Mouse (Mus musculus) ZHBTc4 (cell line): ENCODE results near the gene Atp2a2.
A peak's percentile ranks its signal among the peaks of the same experiment; 100 is the strongest.

Source experiments
- DNase-seq: peaks from one replicate; pipeline ENCODE4 v3.0.0-alpha.2; 2011; ENCODE audit warnings: low read depth, low spot score

Atp2a2 gene

DNA sequence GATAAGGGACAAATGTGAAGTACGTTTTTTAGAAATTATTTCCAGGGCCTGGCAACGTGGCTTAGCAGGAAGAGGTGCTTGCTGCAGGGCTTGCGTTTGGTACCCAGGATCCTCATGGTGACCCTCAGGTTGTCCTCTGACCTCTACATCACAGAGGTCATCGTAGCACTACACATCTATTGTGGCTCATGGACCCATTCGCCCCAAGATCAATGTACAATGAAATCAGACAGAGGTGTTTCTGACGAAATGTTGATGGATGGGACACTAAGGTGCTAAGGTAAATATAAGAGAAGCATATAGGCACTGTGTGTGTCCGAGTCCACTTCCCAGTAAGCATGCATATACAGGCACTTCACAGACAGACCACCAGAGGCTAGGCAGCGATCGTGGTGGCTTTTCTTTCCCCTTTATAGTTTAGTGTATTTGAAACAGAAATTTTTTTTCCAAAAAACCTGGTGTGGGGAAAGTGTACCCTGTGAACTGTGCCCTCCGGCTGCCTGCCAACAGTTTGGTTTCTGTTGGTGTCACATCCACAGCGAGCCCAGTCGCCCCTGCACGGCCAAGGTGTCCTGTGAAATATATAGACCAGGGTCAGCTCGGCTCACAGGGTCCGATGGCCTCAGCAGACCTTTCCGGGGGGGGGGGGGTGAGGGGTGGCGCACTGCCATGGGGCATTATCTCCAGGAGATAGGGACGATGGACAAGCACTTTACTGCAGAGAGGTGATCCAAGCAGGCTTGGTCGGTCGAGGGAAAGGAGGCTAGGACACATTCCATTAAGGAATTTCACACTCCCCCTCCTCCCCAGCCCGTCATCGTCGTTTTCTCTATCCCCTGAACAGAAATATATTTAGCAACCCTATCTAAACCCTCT is 18.5 kb upstream of the Atp2a2 start:
- no peak for DNase-seq

GRCm38 (mm10) chr5:122519043-122519660 is 17.1 kb upstream of the Atp2a2 start:
- DNase-seq, result no peak

DNA sequence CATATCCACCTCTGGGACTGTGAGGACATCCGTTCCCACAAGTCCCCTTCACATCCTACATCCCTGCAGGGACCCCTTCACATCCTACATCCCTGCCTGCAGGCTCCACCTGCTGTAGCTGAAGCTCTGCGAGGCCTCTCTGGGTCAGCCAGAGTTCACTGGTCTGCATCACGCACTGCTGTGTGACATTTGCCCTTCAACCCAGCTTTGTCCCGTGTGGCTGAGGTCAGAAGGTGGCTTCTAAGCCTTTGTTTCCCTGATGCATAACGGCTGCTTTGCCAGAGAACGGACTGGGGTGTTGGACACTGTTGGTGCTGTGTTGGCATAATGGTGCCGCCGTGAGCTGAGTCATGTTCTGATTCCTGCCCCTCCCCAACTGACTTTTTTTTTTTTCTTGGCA is 16.2 kb upstream of the Atp2a2 start:
- DNase-seq, result peak; percentile 41

DNA sequence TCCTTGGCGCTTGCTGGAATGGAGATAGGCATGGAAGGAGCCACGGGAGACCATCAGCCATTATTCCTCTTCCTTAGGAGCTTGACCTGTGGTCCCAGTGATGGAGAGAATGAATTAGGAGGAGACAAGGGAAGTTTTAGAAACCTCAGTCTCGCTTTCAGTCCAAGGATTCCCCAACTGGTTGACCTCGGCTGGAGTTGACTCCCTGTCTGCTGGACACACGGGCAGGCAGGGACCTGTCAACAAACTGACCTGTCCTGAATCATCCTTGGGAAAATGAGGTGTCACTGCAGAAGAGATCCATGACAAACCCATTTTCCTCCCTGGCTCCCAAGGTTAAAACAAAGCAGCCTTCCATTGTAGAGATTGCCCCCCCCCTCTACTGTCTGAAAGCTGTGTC is 14.9 kb upstream of the Atp2a2 start:
- DNase-seq, result no peak

DNA sequence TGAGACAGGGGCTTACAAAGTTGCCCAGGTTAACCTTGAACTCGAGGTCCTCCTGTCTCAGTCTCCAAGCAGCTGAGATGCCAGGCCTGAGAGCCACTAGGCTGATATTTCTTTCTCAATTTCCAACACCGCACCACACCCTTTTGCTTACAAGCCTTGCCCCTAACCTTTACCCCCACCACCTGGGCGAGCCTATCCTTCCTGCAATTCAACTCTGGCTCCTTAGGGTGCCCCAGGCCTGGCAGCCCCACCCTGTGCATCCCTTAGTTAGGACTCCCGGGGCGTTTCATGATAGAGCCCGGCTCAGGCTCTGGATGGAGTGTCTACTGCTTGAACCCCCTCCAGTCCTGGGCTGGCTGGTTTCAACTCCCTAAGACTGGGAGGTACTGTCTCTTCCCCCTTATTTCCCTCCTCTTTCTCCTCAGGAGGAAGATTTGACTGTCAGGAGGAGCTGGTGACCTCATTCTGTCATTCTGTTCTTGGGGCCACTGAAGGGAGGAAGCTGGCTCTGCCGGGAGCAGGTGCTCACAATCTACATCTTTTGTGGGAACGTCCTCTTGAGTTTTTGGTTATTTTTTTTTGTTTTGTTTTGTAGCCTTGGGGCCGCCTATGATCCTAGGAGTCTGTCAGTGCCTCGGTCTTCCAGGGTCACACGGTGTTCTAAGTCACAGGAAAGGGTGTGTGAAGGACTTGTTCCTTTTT is 14.2 kb upstream of the Atp2a2 start:
- no peak for DNase-seq

GRCm38 (mm10) chr5:122514127-122514521 is 12.1 kb upstream of the Atp2a2 start:
- DNase-seq, result no peak

DNA sequence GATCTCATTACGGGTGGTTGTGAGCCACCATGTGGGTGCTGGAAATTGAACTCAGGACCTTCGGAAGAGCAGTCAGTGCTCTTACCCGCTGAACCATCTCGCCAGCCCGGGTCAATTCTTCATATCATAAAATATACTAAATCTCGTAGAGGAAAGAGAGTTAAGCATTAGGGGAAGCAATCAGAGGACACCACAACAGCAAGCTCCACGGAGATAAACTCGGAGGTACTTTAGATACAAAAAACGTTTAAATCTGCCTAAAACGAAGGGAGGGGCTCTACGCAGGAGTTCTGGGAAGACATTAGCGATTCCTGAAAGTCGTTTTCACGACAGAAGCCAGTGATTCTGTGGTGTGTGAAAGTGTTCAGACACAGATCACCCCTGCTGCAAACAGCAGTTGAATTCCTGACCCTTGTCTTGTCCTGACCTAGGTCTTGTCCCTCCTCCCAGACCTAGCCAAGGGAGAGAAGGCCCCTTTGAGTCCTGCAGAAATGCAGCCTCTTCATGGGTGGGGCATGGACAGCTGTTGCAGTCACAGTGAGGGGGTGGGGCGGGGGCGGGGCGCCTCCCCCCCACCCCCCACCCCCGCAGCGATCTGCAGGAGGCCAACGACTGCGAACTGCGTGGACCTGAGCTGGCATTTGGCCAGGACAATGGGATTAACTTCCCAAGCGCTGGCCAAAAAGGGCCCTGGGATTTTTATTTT is 11.5 kb upstream of the Atp2a2 start:
- DNase-seq, result peak; percentile 60

GRCm38 (mm10) chr5:122512011-122512410 is 10.0 kb upstream of the Atp2a2 start:
- DNase-seq, result no peak

DNA sequence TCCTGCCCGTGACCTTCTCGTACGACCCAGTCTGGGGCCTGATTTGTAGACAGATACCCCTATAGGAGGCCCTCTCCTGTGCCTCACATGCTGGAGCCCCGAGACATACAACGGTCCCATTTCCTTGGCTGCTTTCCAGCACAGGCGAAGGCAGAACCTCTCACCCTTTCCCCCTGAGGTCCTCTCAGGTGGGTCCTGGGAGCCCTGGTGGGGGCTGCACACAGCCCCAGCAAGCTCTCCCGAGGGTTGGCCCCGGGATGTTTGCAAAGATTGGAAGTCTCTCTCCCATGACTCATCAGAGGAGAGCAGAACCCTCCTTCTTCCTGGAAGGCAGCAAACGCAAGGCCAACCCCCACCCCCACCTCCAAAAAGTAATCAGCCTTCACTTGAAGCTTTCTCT is 9.4 kb upstream of the Atp2a2 start:
- no peak for DNase-seq

GRCm38 (mm10) chr5:122510651-122511157 is 8.7 kb upstream of the Atp2a2 start:
- DNase-seq, result no peak

DNA sequence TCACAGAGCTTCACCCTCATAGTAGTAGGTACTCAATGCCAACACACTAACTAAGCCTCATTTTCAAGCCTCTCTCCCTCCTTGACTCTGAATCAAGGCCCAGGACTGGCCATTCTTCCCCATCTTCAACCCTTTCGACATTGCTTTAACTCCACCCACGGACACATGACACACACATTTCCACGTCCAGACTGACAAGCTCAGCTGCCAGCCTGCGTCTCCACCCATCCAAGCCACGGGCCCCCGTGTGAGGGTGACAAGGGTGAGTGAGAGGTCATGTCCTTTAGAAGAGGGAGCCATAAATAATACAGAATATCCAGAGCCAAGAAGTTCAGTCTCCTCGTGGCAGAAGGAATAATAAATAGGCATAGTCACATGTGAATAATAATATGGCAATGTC is 7.6 kb upstream of the Atp2a2 start:
- DNase-seq, result no peak

DNA sequence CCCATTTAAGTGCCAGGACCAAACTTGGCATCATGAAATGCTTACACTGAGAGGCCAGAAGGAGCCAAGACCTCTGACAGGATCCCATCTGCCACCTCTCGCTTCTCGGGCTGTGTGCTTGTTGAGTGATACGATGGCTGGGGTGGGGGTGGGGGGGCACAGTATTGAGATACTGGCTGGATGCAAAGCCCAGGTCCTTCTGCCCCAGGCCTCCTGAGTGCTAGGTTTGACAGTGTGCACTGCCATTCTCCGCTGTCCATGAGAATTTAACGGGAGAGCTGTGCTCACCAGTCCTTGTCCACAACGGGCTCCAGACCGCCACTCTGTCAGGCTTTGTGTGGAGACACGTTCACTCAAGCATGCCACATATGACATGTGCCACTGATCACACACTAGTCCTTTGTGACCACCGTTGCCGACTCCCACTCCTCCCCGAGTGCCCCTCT is 6.9 kb upstream of the Atp2a2 start:
- no peak for DNase-seq

DNA sequence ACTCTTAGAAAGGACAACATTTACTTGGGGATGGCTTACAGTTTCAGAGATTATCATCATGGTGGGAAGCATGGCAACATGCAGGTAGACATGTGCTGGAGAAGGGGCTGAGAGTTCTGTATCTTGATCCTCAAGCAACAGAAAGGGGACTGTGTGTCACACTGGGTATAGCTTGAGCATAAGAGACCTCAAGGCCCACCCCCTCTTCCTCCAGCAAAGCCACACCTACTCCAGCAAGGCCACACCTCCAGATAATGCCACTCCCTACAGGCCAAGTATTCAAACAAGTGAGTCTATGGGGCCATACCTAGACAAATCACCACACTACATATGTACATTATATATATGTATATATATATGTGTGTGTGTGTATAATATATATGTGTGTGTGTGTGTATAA is 5.4 kb upstream of the Atp2a2 start:
- peak; percentile 48 for DNase-seq

DNA sequence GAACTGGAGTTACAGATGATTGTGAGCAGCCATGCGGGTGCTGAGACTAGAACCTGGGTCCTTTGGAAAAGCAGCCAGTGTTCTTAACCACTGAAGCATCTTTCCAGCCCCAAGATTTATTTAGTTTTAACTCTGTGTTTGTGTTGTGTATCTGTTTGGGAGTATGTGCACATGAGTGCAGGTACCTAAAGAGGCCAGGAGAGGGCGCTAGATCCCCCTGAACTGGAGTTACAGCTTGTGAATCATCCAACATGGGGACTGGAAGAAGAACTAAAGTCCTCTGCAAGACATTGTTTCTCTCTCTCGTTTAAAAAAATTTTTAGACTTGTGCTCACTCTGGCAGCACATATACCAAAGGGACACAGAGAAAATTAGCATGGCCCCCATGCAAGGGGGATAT is 4.4 kb upstream of the Atp2a2 start:
- peak; percentile 60 for DNase-seq

DNA sequence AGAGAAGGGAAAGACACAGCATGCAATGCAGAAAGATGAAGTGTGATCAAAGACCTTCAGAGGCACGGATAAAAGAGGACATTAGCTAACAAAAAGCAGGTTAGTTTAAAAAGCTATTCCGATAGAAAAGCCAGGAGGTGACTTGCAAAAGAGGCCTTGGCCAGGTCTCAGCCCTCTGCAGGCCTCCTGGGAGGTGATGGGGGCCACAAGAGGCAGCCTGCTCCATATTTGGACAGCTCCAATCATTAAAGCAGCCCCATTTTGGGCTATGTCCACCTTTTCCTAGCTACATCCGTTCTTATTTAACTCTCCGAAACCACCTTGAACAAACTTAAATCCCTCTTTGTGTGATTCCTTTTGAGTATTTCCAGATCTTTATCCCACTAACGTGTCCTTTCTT is 3.5 kb upstream of the Atp2a2 start:
- DNase-seq, result no peak

DNA sequence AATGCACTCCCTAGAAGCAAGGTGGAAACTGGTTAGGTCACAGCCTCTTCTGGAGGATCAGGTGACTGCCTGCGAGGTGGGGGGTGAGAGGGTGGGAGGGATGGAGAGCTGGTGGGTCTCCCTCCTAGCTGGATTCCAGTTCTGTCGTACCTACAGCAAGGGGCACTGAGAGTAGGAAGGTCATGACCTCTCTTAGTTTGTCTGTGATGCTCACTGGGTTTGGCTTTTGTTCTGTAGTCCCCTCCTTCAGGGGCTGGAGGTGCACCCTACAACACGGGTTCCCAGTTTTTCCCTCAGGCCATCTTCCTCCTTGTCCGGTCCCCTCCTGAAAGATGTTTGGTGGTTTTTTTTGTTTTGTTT is 1.7 kb upstream of the Atp2a2 start:
- DNase-seq, result peak; percentile 87

GRCm38 (mm10) chr5:122503015-122503759 is 1.2 kb upstream of the Atp2a2 start:
- DNase-seq, result peak; percentile 70

- DNase-seq, result peak; percentile 55
These were observed 636 bp downstream of the Atp2a2 start for GRCm38 (mm10) chr5:122501101-122502076.

- no peak for DNase-seq
These were observed 1.5 kb downstream of the Atp2a2 start for GRCm38 (mm10) chr5:122500563-122500962.

DNA sequence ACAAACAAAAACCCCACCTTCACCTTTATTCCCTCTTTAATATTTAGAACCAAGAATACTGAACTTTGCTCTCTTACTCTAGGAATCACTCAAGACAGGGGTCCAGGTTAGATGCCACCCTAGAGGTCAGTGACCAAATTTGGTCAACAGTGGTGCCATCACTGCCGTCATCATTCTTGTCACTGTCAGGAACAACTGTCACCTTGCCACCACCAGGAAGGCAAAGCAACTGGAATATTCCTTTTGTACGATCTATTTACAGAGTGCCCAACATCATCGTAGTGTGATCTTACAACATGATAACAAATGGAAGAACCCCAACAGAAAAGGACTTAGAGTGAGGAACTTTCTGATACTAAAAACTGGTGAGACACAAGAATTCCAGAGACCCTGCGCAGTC is 1.9 kb downstream of the Atp2a2 start:
- no peak for DNase-seq
